Mouse (Mus musculus) ovary, adult 18-20 months (tissue): ENCODE data around the gene Olfr586.

Experiments used
- DNase-seq: peaks from one replicate; pipeline ENCODE4 v3.0.0; 2022; ENCODE audit warnings: low spot score, mixed read lengths

Gene Olfr586

GRCm38 (mm10) chr7:103125538-103125937 lies at the start of gene Olfr586:
TSS of gene Olfr586 (minus strand) at chr7:103125638.
- DNase-seq = no peak

GRCm38 (mm10) chr7:103169697-103170096 lies 44.3 kb upstream of the Olfr586 start:
- no peak for DNase-seq

GRCm38 (mm10) chr7:103156256-103156655 lies 30.8 kb upstream of the Olfr586 start, which contains the start of gene Olfr589:
TSS of gene Olfr589 (minus strand) at chr7:103156356.
- no peak for DNase-seq

GRCm38 (mm10) chr7:103140579-103140978 lies 15.1 kb upstream of the Olfr586 start, which contains the start of gene Olfr588-ps1:
TSS of gene Olfr588-ps1 (plus strand) at chr7:103140879.
- no peak for DNase-seq

- no peak for DNase-seq
Observed at GRCm38 (mm10) chr7:103119406-103119805, 6.0 kb downstream of the Olfr586 start.

- DNase-seq = no peak
Observed at GRCm38 (mm10) chr7:103097420-103097819, 28.0 kb downstream of the Olfr586 start, which contains the start of gene Olfr585. TSS of gene Olfr585 (plus strand) at chr7:103097720.

GRCm38 (mm10) chr7:103081585-103081984 lies 43.9 kb downstream of the Olfr586 start, which contains the start of gene Olfr584:
TSS of gene Olfr584 (plus strand) at chr7:103081885.
- no peak for DNase-seq
